Mouse (Mus musculus) mouse embryonic stem cell (cell line): ENCODE data around the gene Mavs.

Experiments
- in situ Hi-C, 2 experiments: fragments of 300-500 bp; cut with MboI; formaldehyde crosslinking; loops; 1 replicate in 1 of 2; 3 replicates in 1 of 2; pipeline ENCODE4 v1.14.3; 2019 to 2020; ENCODE audit warnings: low sequenced_read_pairs in 2 of 2, low pct_unique_long_range_greater_than_20kb in 1 of 2, mixed read lengths in 1 of 2; ENCODE audit not compliant: unreplicated experiment in 1 of 2

Gene Mavs

DNA sequence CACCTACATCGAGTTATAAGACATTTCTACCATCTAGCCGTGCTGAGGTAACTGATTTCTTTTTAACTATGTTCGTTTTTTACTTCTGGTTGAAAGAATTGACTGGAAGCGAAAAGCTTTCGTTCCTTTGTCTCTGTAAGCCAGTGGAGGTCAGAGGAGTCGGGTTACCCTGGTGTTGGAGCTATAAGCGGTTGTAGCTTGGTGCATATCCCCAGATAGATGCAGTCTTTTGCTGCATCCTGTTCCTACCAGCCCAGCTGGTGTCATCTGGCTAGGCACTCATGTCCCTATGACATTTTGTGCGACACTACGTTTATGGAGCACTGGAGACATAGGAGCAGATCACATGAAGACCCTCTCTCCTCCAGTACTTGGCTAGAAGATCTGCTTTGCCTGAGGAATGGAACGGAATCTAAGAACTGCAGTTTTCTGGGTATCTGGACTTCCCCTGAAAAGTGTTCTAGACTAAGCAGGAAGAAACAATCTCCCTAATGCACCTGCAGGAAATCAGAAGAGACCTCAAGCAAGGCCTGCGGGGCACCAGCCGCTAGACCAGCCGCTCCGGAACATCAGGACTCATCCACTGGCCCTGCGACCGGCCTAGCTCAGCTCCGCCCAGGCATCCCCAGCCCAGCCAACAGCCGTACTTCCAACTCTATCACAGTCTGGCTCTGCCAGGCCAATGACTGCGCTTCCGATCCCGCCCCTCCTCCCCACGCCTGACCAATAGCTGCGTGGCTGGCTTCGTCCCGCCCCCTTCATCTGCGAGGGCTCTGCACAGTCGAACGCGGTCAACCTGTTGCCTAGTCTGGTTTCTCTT lies at the start of gene Mavs:
Gene Mavs (plus strand): TSS at position 757 of the 820 bp plus-strand sequence.
- in situ Hi-C loops = no loop called here

DNA sequence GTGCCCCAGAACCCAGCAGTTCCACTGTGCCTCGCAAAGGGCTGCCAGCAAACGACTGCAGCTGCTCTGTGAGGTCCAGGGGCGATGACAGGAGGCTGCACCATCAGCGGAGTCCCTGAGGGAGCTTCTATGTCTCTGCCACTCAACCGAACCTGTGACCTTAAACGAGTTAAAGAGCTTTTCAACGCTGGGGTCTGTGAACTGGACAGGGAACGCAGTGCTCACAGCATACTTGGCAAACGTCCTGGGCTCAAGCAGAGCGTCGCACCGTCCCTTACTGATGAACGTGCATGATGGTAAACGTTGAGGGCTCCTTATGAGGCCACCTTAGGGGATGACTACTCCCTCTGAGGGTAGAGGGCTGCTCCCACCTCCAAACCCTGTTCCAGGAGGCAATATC lies 47.5 kb upstream of the Mavs start:
- in situ Hi-C loops = no loop called here

DNA sequence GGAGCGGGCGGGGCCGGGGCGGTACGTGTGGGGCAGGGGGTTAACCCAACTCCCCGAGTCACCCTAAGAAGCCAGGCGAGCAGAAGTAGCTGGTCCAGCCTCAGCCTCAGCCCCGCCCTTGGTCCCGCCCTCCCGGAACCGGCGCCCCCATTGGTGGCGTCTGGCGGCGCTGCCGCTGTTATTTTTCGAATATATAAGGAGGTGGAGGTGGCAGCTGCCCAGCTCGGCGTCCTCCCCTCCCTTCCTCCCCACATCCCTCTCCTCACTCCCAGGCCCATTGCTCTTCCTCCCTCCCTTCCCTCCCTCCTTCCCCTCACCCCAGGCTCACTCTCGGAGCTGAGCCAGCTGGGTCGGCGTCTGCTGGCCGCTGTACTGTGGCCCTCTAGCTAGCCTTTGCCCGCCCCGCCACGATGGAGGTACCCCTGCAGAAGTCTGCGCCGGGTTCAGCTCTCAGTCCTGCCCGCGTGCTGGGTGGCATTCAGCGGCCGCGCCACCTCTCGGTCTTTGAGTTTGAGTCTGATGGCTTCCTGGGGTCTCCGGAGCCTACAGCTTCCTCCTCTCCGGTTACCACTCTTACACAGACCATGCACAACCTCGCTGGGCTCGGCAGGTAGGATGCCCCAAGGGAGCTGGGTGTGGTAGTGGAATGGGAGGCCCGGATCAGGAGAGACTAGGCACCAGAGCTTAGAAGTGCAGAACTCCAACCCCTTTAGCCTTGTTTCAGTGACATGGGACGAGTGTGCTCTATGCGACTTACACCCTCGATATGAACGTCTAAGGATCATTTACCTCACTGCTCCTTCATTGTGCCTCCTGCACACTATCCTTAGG lies 46.9 kb upstream of the Mavs start, which contains the start of the genes Cdc25b and Spef1:
Gene Cdc25b (plus strand): TSS at position 179 of the 831 bp plus-strand sequence.
Gene Spef1 (minus strand): TSS at position 512 of the 831 bp plus-strand sequence.
- in situ Hi-C loops = no loop called here

DNA sequence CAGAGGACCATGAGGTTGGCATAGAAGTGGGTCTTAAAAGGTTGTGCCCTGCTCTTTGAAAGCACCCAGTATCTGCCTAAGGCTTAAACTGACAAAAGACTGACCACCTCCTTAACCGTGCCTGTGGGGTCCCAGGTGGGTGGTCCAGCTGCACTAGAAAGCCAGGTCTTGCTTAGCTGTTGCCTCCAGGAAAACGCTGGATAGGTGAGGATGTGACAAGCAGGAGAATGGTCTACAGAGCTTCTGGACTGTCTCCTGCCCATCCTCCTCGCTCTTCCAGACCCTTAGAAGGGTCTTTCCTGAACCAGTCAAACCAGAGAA lies 46.3 kb upstream of the Mavs start:
- in situ Hi-C loops = no loop called here

DNA sequence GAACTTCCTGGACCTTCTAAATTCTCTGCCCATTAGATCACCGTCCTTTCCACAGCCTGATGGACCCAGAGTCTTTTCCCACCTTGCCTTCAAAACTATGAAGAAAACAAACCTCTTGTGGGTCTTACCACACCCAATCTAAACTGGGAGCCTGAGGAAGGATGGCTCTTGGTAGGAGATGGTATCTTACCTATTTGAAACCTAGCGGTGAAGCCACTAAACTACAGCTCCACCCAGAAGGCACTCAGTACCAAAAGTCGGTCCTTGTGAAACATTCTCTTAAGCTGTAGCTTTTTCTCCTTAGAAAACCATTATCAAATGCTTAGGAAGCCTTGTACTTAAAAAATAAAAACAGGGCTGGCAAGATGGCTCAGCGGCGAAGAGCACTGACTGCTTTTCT lies 45.6 kb upstream of the Mavs start:
- in situ Hi-C loops = no loop called here

DNA sequence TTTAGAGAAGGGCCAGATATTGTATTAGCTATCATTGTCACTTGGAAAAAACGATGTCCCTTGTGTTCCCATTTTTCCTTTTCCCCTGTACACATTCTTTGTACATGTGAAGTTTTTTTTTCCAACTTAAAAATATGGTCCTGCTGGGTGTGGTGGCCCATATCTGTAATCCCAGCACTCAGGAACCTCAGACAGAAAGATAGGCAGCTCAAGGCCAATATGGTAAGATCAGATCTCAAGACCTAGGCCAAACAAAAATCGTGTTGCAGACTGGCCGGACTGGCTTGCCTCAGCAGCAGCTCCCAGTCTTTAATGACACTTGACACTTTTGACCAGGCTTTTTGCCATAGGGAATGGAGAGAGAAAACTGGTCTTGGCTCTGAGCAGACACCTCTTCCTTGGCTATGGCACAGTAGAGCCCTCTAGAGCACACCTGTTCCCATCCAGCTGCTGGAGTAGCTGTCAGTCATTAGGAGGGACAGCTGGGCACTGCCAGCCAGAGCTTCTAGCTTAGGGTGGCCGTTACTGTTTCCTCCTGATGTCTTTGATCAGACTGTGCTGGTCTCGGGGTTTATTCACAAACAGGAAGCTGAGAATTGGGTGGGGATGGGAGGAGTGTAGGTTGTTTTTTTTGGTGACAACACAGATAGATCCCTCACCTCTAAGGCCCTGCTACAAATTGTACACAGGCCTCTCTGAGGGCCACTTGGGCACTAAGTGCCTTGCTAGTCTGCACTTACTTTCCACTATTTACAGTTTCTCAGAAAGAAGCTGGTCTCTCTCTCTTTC lies 44.1 kb upstream of the Mavs start:
- in situ Hi-C loops = no loop called here

DNA sequence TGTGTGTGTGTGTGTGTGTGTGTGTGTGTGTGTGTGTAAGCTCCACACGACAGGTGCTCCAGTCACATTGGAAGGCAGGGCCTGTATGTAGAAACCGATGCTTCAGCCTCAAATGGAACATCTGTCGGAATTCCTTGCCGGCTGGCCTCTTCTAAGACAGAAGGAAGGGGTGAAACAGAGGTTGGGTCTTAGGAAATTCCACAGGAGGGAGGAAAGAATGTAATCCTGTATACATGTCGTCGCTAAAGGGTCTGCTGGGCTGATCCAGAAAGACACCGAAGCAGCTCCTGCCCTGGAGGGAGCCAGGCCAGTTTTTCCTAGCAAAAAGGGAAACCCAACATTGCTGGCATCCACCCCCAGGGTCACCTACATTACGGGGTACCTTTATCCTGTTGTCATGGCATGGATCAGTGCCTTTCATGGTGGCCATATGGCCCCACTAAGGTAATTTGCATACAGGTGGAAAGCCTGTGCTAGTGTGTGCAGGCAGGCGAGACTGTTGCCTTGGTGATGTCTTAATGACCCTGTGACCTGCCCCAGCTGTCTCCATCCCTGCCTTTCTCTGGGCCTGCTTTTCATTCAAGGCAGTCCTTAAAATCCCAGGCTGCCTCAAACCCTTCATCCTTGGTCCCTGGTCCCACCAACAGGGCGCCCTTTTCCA lies 43.4 kb upstream of the Mavs start:
- in situ Hi-C loops = no loop called here

DNA sequence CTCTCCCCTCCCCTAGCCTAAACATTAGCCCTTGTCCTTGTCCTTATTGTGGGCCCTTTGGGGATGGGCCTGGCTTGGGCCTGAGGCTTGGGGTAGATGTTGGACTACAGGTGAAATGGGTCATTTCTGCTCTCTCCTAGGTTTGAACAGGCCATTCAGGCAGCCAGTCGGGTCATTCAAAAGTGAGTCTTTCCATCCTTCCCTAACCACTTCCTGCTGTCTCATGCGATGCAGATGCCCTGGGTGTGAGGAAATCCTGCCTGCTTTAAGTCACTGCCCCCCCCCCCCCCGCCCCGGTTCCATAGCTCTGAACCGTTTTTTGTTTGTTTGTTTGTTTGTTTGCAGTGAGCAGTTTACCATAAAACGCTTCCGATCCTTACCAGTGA lies 42.9 kb upstream of the Mavs start:
- in situ Hi-C loops = no loop called here

DNA sequence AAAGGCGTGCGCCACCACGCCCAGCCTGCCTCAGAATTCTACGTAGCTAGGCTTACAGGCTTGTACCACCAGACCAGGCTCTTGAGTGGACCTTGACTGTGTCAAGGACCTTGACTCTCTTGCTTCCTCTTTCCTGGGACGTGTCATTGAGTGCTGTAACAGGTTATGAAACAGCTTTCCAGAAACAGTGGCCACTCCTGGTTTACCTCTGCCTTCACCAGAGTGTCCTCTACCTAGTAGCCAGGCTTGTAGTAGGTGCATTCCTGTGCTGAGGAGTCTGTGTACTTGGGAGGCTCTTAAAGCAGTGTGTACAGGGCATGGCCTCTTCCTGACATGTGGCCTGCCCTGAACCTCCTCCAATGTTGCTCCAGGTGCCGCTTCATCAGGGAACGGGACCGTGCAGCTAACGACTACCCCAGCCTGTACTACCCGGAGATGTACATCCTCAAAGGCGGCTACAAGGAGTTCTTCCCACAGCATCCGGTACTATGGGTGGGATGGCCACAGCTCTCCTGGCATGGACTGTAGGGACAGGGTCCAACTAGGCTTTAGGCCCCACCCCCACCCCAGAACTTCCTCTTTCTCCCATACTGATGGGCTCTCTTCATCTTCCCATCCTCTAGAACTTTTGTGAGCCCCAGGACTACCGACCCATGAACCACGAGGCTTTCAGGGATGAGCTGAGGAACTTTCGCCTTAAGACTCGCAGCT lies 37.1 kb upstream of the Mavs start:
- in situ Hi-C loops = no loop called here

DNA sequence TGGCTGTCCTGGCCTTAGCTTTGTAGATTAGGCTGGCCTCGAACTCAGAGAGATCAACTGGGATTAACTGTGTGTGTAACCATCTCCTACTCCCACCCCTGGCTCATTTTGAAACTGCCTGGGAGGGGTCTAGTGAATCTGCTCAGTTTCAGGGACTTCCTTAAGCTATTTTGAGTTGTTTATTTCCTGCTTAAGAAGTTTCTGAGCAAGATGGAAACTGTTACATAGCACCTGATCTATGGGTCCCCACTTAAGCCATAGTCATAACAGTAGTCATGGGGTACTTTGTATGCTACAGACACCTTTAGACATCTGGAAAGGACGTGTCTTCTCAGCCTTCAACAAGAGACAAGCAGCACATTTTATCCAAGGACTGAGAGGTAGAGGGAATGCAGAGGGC lies 33.2 kb upstream of the Mavs start:
- in situ Hi-C loops = no loop called here

DNA sequence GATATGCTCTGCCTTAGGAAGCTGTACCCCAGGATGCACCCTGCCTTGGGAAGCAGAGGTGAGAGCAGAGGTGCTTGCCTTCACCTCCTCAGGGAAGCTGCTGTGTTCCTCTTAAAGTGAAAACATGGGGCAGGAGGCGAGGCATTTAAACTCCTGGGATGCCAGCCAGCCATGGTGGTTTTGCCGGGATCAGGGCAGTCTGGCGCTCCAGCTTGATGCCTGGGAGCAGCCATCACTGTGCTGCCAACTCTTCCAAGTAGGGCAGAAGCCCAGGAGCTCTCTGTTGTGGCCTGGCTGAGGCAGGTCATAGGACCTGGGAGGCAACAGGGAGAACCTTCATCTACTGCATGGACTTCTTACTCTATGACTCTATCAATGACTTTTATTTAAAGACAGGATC lies 32.6 kb upstream of the Mavs start:
- in situ Hi-C loops = no loop called here

DNA sequence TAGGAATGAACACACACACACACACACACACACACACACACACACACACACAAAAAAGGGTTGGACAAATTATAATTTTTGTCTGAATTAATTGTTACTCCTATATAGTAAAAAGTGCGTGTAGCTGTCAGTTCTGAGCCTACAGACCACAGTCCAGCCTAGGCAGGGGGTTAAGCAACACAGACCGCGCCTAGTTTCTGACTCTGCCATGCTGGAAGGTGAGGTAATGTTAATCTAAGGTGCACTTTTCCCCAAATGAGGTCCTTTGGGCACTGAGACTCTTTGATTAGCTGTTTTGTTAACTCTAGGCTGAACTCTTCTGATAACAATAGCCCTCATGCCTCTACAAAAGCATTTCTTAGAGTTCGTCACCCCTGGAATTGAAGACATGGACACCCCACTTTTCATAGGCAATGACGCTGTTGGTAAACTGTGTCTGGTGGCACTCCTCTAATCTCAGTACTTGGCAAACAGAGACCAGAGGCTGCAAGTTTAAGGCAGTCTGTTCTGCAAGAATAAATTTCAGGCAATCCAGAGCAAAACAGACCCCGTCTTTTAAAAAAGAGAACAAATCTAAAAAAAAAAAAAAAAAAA lies 29.9 kb upstream of the Mavs start:
- in situ Hi-C loops = no loop called here

DNA sequence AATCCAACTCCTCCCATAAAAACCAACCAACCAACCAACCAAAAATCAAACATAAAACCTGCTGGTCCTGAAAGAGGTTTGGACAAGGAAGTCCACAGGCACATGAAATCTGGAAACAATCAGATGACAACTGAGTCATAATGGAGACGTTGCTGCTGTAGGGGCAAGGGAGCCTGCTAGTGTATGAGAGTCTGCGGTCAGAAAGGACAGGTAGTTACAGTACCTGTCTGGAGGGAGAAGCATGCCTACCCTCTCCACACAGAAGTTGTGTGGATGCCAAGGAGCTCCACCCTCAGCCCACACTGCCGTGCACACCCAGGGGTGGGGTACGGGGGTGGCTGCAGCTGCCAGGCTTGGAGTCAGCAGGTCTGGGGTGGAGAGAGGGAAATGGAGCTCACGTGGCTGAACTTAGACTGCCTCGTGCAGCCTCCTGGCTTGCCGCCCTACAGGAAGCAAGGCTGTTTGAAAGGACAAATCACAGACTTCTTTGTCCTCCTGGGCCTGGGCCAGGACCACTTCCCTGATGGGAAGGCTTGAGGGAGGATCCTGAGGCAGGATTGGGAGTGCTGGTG lies 29.4 kb upstream of the Mavs start:
- in situ Hi-C loops = no loop called here

DNA sequence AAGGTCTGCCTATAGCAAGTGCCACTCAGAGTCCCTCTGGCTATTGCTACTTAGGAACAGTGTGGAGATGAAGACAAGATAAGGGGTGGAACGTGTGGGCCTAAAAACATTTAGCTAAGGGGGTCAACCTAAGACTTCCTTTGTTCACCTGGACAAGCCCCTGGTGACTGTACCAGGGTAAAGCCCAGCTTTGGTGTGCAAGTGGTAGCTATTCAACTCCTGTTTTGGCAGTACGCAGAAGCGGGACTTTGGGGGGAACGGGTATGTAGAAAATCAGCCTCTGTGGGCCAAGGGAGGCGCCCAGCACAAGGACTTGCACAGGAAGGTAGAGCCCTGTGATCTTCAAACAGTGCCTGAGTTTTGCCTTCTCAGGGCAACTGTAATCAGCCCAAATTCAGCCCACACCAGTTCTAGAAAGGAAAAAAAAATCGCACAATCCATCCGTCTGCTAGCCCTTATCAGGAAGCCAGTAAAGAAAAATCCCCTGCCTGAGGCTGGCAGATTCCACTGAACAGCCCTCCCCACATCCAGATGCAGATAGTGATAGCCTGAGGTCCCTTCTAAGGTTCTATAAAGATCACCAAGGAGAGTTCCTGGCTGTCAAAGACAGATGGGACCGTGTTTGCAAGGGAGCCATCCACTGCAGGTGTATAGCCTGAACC lies 28.2 kb upstream of the Mavs start:
- in situ Hi-C loops = no loop called here

DNA sequence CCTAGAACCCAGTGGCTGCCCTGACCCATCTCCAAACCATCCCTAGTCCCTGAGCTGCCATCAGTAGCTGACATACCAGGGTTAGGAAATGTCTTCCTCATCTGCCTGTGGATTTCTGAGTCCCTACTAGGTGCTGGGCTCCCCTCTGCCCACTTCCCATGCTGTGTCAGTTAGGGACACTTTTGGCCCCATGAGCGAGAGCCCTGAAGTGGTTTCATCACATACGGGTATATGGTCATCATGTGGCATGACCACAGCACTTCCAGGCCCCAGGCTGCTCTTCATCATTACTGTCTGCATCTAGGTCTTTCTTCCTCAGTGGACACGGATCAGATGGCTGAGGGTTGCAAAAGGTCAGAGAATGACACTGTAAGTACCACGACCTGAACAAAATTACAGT lies 27.1 kb upstream of the Mavs start, which contains the start of gene Ap5s1:
Gene Ap5s1 (plus strand): TSS at position 301 of the 400 bp plus-strand sequence.
- in situ Hi-C loops = no loop called here

DNA sequence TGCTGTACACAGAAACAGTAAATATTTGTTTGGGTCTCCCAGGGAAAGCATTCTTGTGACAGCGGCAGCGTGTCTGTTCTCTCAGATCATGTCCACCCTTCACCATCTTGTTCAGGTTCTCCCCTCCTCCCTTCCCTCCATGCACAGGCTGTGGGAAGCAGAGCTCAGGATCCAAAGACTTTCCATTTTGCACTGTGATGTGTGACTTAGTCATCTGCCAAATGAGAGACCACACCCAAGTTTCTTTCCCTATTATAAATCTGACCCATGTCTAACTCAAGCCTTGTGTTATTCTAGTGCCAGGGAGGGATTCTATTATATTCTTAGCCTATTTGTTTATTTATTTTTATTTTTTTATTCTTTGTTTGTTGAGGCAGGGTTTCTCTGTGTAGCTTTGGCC lies 25.5 kb upstream of the Mavs start:
- in situ Hi-C loops = no loop called here
